Comparison of ENCODE assay signal across 24 mouse cellular contexts in the genomic region with DNA sequence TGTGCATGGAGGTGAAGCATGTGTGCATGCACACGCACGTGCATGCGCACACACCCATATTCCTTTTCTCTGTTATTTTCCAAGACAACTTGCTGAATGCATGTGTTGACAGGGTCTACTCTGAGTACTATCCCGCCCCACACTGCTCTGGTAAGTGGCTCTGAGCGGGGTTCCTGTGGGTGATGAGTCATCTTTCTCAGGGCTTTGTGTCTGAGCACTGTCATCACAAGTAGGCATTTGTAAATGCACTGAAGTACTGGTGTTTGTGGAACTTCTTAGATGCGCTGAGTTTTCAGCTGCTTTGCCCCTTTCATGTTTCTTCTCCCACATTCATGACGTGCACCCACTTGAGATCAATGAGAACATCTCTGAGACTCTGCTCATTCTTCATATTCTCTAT. TPM values are rescaled to one million over a fixed set of nuclear protein-coding genes. Genes with fewer than 3 reads are reported as not detected.
DNase-seq lines count a peak whose midpoint lies in the region; ATAC-seq and TF ChIP-seq lines count a peak whose summit lies in the region.
"Had no signal": no experiment of that assay in that cellular context is flagged by ENCODE, and none has a peak within 500 bp of the region (broad histone marks: within the 10 kb centered on the region; RNA-seq: fewer than 3 reads in every experiment).

No protein-coding gene starts in this region.

- WGBS in thymus, adult 2 months = 65% methylated on average over 7 of the region's 7 CpGs
- WGBS in liver, postnatal 0 days (ENCODE audit: insufficient replicate concordance) = 80% methylated on average over 7 of the region's 7 CpGs

- no peak overlapping the region for H3K4me3 ChIP-seq in thymus, adult 2 months (ENCODE audit: control insufficient read depth, insufficient read depth, low read length)
- H3K4me3 ChIP-seq in liver, postnatal 0 days (ENCODE audit: low read depth, low read length) = no peak overlapping the region
- H3K4me3 ChIP-seq: forebrain, embryonic 13.5 days; limb, embryonic 15.5 days; midbrain, embryonic 13.5 days; myocyte had no signal

- peak; percentile 45; the same call in 1 of the 2 replicates for ATAC-seq in megakaryocyte progenitor cell, adult 5-6 weeks (replicated peaks; ENCODE audit: poor library complexity)
- no peak for ATAC-seq in liver, postnatal 0 days
- ATAC-seq: forebrain, embryonic 13.5 days; hindbrain, postnatal 0 days; midbrain, embryonic 13.5 days had no signal

- no peak for TF ChIP-seq EP300 in liver, postnatal 0 days (IDR thresholded peaks at IDR 0.05; ENCODE audit: low read depth)

- H3K27ac ChIP-seq in thymus, adult 2 months (ENCODE audit: control insufficient read depth, insufficient read depth, low read length) = no peak overlapping the region
- no peak overlapping the region for H3K27ac ChIP-seq in liver, postnatal 0 days (ENCODE audit: low read depth)
- H3K27ac ChIP-seq: forebrain, embryonic 13.5 days; hindbrain, postnatal 0 days; limb, embryonic 15.5 days; midbrain, embryonic 13.5 days had no signal

- H3K27me3 ChIP-seq in thymus, adult 2 months (ENCODE audit: control insufficient read depth, insufficient read depth, low read length) = no peaks in the 10 kb centered on the region
- H3K27me3 ChIP-seq in liver, postnatal 0 days (ENCODE audit: insufficient read depth, low read length) = no peaks in the 10 kb centered on the region
- H3K27me3 ChIP-seq: forebrain, embryonic 13.5 days; limb, embryonic 15.5 days; midbrain, embryonic 13.5 days had no signal

- TF ChIP-seq POLR2A in thymus, adult 2 months (IDR thresholded peaks at IDR 0.05; ENCODE audit: control insufficient read depth, extremely low read depth, insufficient read depth, low read length, poor library complexity) = no peak

- H3K36me3 ChIP-seq in thymus, adult 2 months (ENCODE audit: control insufficient read depth, insufficient read depth, low read length) = no peaks in the 10 kb centered on the region
- peaks cover 8% of the 10 kb centered on the region for H3K36me3 ChIP-seq in liver, postnatal 0 days (replicated peaks; ENCODE audit: insufficient read depth, low read length)

- H3K9ac ChIP-seq in liver, postnatal 0 days (replicated peaks) = no peak overlapping the region
- H3K9ac ChIP-seq: forebrain, embryonic 13.5 days; limb, embryonic 15.5 days; midbrain, embryonic 13.5 days had no signal

- H3K4me1 ChIP-seq in thymus, adult 2 months (replicated peaks; ENCODE audit: control insufficient read depth, insufficient read depth, low read length) = no peaks in the 10 kb centered on the region
- no peaks in the 10 kb centered on the region for H3K4me1 ChIP-seq in liver, postnatal 0 days (ENCODE audit: insufficient read depth)
- H3K4me1 ChIP-seq: forebrain, embryonic 13.5 days; limb, embryonic 15.5 days; midbrain, embryonic 13.5 days had no signal

- no peaks in the 10 kb centered on the region for H3K9me3 ChIP-seq in liver, postnatal 0 days (ENCODE audit: low read length)
- H3K9me3 ChIP-seq: forebrain, embryonic 13.5 days; limb, embryonic 15.5 days; midbrain, embryonic 13.5 days had no signal

- H3K4me2 ChIP-seq in liver, postnatal 0 days (ENCODE audit: low read depth, low read length) = no peak overlapping the region
- H3K4me2 ChIP-seq: forebrain, embryonic 13.5 days; limb, embryonic 15.5 days; midbrain, embryonic 13.5 days had no signal

- DNase-seq in adrenal gland, adult 2 months = peak; percentile 26
- DNase-seq in adrenal gland, adult 18-20 months (ENCODE audit: low spot score in 2 of 2) = no peak
- peak; percentile 14 for DNase-seq in thymus, adult 2 months
- no peak for DNase-seq in thymus, postnatal 10 days (ENCODE audit: low spot score in 2 of 2)
- no peak for DNase-seq in lung, adult 18-20 months
- DNase-seq in liver, postnatal 0 days = no peak
- no peak for DNase-seq in left cerebral cortex, adult 18-20 months (ENCODE audit: low spot score in 2 of 2)
- DNase-seq: B cell, adult 2 months; cerebellum, postnatal 25 days; heart, postnatal 4 days; kidney, adult 18-20 months; kidney, postnatal 25 days; lung, adult 2 months; lung, postnatal 36 days; retina, postnatal 1 day had no signal

- TF ChIP-seq CTCF in thymus, adult 2 months (IDR thresholded peaks at IDR 0.05; ENCODE audit: borderline replicate concordance, control insufficient read depth, extremely low read depth, insufficient read depth, low read length, poor library complexity) = no peak
- TF ChIP-seq CTCF in liver, postnatal 0 days (IDR thresholded peaks at IDR 0.05; ENCODE audit: low read depth) = no peak

RNA-seq across cellular contexts. Expression of a gene that starts 49.2 kb away (rescaled TPM):
- not detected for total RNA-seq in adrenal gland, adult 2 months (2021)
- polyA plus RNA-seq in adrenal gland, adult 2 months (2012; rRNA removed) = 0.45 TPM in 1 of 2 replicates, not detected in the other
- total RNA-seq in adrenal gland, adult 18-20 months (2021) = not detected
- polyA plus RNA-seq in thymus, adult 2 months (2012; rRNA removed) = 0.33 TPM in 1 of 2 replicates, not detected in the other
- 0.22 TPM in 1 of 2 replicates, not detected in the other for total RNA-seq in megakaryocyte progenitor cell, adult 5-6 weeks (2015)
- total RNA-seq in megakaryocyte progenitor cell, adult 5-6 weeks (2017) = not detected in 2 replicates
- 0.12 TPM in 1 of 2 replicates, not detected in the other for polyA plus RNA-seq in liver, postnatal 0 days (2015; fragmentation: Nextera tagmentation; extraction: Ambion mirVana)
- total RNA-seq in left cerebral cortex, adult 18-20 months (2021) = not detected
- total RNA-seq: heart, postnatal 4 days; neutrophil, adult 5-6 weeks had no signal
- polyA plus RNA-seq: forebrain, embryonic 13.5 days; heart, embryonic 14.5 days; limb, embryonic 15.5 days; lung, adult 2 months; small intestine, adult 2 months had no signal

Comparison
In these comparisons a context has a peak if more than half of its experiments do, and no peak if none do; other contexts are left out.
1. DNase-seq: peak in adrenal gland, adult 2 months (single experiment) and thymus, adult 2 months (single experiment); none in adrenal gland, adult 18-20 months (0 of 2), thymus, postnatal 10 days (0 of 2), lung, adult 18-20 months (0 of 2), liver, postnatal 0 days (single experiment) and left cerebral cortex, adult 18-20 months (0 of 2).